Mouse (Mus musculus) Patski (cell line): ENCODE results near the gene Ell3. TPM values are rescaled to one million over a fixed set of nuclear protein-coding genes. Genes with fewer than 3 reads are reported as not detected.
"Not testable (repeated sequence)": the region's sequence is repeated elsewhere in the genome, so short reads cannot be mapped to it uniquely, and the experiment has no call there.

Experiments used
- ATAC-seq: fragments of 100-300 bp; one replicate; pipeline ENCODE4 v1.8.0; 2021
- CTCF ChIA-PET: fragments of 350-600 bp; sonication (Branson Sonifier 250); formaldehyde crosslinking; loops from one replicate; lab custom pipeline; 2022; ENCODE audit warnings: inconsistent platforms; lab: Charles Lee
- POLR2A ChIA-PET: fragments of 350-600 bp; sonication (Branson Sonifier 250); formaldehyde crosslinking; loops from one replicate; lab custom pipeline; 2022; ENCODE audit warnings: antibody characterized with exemption, inconsistent platforms; lab: Charles Lee
- DNase-seq: peaks from one replicate; pipeline ENCODE4 v3.0.0-alpha.2; 2011; ENCODE audit warnings: low read depth, low spot score
- H3K27me3 ChIP-seq: fragments of 371-371 bp; one replicate; pipeline ENCODE4 v1.5.1; 2021
- CTCF ChIP-seq: fragments of 100-300 bp; IDR thresholded peaks from one replicate; pipeline ENCODE4 v1.5.1; 2021
- in situ Hi-C: fragments of 300-500 bp; cut with MboI; formaldehyde crosslinking; loops from 3 replicates; pipeline ENCODE4 v1.11.1; 2018; ENCODE audit warnings: low pct_unique_long_range_greater_than_20kb, mixed read lengths
- polyA plus RNA-seq: library from polyadenylated mRNA; unstranded; gene quantifications from one replicate; pipeline ENCODE4 v1.2.3, GENCODE M21; 2021

Gene Ell3
- polyA plus RNA-seq, result 1.6 TPM

DNA sequence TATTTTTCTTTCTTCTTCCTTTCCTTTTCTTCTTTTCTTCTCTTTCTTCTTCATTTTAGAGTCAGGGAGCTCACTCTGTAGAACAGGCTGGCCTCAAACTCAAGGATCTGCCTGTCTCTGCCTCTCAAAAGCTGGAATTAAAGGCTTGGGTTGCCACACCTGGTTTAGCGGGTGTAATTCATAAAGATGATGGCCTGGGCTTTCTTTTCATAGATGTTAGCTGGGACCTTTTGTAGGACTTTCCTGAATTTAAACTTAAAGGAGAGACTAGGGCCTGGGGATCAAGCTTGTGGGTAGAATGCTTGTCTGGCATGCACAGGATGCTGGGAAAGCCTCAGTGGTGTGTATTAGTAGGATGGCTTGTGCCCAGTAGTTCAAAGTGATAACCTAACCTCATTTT is at the start of gene Ell3:
Gene Ell3, minus strand, starts transcription at position 101 of the 400 bp plus-strand sequence.
- DNase-seq, result no peak
- POLR2A ChIA-PET, result interaction anchor here (0.6 kb wide), 1 partner anchor 9 kb away, joined by 4 read pairs; no protein-coding TSS in a partner anchor
- CTCF ChIA-PET, result interaction anchor here (1.1 kb wide), 1 partner anchor 15 kb away, joined by 4 read pairs; no protein-coding TSS in a partner anchor
- ATAC-seq, result no peak
- in situ Hi-C loops, result no loop called here
- no peaks in the 10 kb centered on the region for H3K27me3 ChIP-seq
- TF ChIP-seq CTCF, result no peak

DNA sequence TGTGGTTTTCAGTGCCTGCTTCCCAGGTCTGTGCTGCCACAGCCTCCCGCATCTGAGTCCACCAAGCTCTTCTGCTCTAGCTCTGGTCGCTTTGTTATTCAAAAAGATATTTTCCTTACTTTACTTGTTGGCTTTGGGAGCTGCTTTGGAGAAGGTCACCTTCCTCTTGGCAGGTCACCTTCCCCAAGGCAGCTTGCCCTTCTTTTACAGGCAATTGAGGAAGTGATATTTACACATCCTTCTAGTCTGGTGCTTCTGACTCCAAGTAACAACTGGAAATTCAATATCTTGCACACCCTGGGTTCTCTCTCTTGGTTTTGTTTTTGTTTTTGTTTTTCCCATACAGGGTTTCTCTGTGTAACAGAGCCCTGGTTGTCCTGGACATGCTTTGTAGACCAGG is 40.3 kb upstream of the Ell3 start:
- in situ Hi-C loops, CTCF ChIA-PET, H3K27me3 ChIP-seq, POLR2A ChIA-PET, DNase-seq, ATAC-seq: not testable (repeated sequence)

DNA sequence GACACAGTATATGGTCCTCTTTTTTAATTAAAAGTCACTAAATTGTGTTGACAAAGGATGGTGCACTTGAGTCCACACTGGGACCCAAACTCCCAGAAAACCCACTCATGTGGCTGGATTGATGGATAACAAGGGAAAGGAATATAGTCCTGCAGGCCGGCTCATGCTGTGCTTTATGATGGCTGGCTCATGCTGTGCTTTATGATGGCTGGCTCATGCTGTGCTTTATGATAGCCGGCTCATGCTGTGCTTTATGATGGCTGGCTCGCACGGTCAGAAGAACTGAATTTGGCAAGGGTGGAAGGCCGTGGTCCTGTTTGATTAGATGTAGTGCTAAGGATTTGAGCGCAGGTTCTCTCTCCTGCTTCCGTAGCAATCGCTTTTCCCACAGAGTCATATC is 39.5 kb upstream of the Ell3 start:
- in situ Hi-C loops, result no loop called here
- H3K27me3 ChIP-seq, result no peaks in the 10 kb centered on the region
- ATAC-seq, result no peak
- ChIA-PET CTCF (interaction anchor here (1.5 kb wide), 1 partner anchor 8 kb away, joined by 3 read pairs; no protein-coding TSS in a partner anchor), POLR2A (interaction anchor here (0.6 kb wide), 1 partner anchor 1158 kb away, joined by 3 read pairs; no protein-coding TSS in a partner anchor)
- no peak for TF ChIP-seq CTCF
- no peak for DNase-seq

DNA sequence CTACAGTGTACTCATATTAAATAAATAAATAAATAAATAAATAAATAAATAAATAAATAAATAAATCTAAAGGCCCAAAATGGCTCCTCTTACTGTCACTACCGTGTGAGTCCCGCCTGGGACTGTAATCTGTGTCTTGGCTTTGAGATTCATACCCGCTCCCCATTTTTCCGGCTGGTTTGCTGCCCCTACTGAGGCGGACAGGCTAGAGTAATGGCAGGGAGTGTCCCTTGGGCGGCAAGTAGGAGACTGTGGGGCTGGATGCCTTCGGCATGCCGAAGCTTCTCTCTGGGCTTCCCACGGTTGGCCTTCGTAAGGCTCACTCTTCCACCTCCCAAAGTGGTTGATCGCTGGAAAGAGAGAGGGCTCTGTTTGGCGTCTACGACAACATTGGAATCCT is 36.8 kb upstream of the Ell3 start:
- POLR2A ChIA-PET, DNase-seq, ATAC-seq, H3K27me3 ChIP-seq, in situ Hi-C loops: not testable (repeated sequence)
- CTCF ChIA-PET, result interaction anchor here (0.6 to 1.0 kb wide), 2 partner anchors 22 to 46 kb away, joined by 3 to 4 read pairs; no protein-coding TSS in a partner anchor

DNA sequence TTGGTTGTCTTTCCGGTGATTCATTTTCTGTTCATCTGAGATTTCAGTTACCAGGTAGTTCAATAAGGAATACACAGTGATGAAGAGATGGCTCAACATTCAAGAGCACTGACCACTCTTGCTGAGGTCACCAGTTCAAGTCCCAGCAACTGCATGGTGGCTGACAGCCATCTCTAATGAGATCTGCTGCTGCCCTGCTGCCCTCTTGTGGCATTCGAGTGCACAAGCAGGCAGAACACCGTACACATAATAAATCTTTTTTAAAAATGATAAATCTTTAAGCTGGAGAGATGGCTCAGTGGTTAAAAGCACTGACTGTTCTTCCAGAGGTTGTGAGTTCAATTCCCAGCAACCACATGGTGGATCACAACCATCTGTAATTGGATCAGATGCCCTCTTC is 36.4 kb upstream of the Ell3 start:
- in situ Hi-C loops, result no loop called here
- H3K27me3 ChIP-seq, result no peaks in the 10 kb centered on the region
- ChIA-PET POLR2A (no interaction called here), CTCF (interaction anchor here (0.6 to 1.0 kb wide), 2 partner anchors 22 to 46 kb away, joined by 3 to 4 read pairs; no protein-coding TSS in a partner anchor)
- peak; percentile 83 for TF ChIP-seq CTCF
- DNase-seq (no peak), ATAC-seq (no peak)

DNA sequence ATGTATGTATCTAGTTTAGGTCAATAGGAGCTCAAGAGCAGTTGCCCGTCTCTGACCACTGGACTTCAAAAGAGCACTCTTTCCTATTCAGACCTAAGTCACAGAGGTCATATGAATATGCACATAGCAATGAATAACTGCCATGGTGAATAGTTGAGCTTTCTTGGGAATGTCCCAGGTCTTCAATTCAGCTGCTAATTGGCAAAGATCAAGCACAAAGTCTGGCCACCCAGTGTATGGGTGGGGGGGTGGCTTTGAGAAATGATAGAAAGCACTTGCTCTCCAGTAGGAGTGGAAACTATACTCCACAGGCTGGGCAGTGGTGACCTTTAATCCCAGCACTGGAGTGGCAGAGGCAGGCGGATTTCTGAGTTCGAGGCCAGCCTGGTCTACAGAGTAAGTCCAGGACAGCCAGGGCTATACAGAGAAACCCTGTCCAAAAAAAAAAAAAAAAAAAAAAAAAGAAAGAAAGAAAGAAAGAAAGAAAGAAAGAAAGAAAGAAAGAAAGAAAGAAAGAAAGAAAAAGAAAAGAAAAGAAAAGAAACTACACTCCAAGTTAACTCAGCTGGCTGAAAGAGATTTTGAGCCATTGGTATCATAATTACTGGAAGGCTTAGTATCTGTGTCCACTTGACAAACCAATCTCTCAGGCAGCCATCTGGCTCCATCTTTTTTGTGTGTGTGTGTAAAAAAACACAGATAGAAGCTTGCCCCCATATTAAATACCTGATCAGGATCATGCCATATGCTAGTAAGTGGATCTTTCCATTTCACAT is 33.6 kb upstream of the Ell3 start:
- DNase-seq, result no peak
- ATAC-seq, result no peak
- TF ChIP-seq CTCF, result no peak

DNA sequence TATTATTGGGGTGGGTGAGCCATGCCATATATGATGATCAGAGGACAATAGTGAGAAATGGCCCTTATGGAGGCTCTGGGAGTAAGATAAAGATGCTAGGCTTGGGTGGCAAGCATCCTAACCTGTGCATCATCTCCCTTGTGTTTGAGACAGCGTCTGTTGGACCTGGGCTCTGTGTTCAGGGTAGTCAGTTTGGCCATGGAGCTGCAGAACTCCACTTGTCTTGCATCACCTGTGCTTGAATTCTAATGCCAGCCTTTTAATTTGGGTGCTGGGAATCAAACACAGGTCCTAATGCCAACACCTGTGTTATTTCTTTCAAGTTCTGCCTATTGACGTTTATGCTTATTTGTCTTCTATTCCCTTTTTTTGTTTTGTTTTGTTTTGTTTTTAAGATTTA is 31.2 kb upstream of the Ell3 start:
- DNase-seq, ATAC-seq, H3K27me3 ChIP-seq, POLR2A ChIA-PET, CTCF ChIA-PET: not testable (repeated sequence)
- in situ Hi-C loops, result loop anchor here (5.0 kb wide), 1 partner anchor 68 kb away; no protein-coding TSS in a partner anchor

More for the DNA sequence above, 33.6 kb upstream of the Ell3 start:
- in situ Hi-C loops, result loop anchor here (5.0 kb wide), 1 partner anchor 70 kb away; no protein-coding TSS in a partner anchor
- POLR2A ChIA-PET, result no interaction called here
- H3K27me3 ChIP-seq, result no peaks in the 10 kb centered on the region
- CTCF ChIA-PET, result no interaction called here

DNA sequence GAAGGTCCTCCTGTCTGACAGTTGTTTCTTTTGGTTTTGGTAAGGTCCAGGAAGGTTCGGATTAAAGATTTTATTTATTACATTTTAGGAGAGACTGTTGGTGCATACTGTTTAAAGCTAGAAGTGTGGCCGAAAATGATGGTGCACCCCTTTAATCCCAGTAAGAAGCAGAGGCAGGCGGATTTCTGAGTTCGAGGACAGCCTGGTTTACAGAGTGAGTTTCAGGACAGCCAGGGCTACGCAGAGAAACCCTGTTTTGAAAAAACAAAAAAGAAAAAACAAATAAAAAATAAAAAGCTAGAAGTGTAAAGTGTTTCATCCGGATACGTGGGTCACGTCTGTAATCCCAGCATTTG is 30.1 kb upstream of the Ell3 start:
- peak; percentile 26 for ATAC-seq
- POLR2A ChIA-PET, result interaction anchor here (0.7 to 1.4 kb wide), 3 partner anchors 60 to 185 kb away, joined by 3 to 5 read pairs (median 4); partner anchors contain the start of genes Catsper2, Map1a and Pdia3
- in situ Hi-C loops, result no loop called here

DNA sequence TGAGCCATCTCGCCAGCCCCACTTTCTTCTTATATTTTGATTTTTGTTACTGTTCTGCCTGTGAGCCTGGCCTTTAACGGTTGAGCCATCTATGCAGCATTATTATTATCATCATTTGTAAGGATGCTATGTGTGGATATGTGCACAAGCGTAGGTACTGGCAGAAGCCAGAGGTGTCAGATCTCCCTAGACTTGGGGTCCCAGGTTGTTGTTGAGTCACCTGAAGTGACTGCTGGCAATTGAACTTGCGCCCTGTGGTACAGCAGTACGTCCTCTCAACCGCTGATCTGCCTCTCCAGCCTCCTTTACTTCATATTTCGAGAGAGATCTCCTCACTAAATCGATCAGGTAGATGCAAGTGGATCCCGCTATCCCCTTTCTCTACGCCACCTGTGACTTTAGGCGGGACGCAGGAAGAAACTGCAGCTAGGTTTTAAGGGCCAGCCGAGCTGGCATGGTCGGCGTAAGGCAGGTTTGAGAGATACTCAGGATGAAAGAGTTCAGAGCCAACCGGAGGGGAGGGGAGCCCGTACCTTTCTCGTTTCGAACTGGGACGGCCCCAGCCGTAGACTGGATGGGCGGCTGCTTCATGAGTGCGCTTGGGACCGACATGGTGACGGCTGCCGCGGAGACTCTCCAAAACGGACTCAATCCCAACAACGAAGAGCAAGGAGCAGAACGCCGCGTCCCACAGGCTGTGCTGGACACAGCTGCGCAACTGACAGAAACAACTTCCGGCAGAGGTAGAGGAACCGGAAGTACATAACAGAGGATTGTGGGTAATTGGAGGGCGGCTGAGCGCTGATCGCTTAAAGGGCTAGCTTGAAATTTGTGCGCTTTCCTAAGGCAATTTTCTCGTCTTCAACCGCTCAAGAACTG is 29.5 kb upstream of the Ell3 start, which contains the start of gene Mfap1b:
Gene Mfap1b, minus strand, starts transcription at position 767 of the 879 bp plus-strand sequence.
- POLR2A ChIA-PET, result interaction anchor here (0.7 to 1.4 kb wide), 3 partner anchors 60 to 184 kb away, joined by 3 to 5 read pairs (median 4); partner anchors contain the start of genes Catsper2, Map1a and Pdia3
- CTCF ChIA-PET, DNase-seq, H3K27me3 ChIP-seq, in situ Hi-C loops: not testable (repeated sequence)
- ATAC-seq, result peak; percentile 89

More for the DNA sequence above, 30.1 kb upstream of the Ell3 start:
- CTCF ChIA-PET, result no interaction called here
- H3K27me3 ChIP-seq, result no peaks in the 10 kb centered on the region
- no peak for TF ChIP-seq CTCF
- no peak for DNase-seq

DNA sequence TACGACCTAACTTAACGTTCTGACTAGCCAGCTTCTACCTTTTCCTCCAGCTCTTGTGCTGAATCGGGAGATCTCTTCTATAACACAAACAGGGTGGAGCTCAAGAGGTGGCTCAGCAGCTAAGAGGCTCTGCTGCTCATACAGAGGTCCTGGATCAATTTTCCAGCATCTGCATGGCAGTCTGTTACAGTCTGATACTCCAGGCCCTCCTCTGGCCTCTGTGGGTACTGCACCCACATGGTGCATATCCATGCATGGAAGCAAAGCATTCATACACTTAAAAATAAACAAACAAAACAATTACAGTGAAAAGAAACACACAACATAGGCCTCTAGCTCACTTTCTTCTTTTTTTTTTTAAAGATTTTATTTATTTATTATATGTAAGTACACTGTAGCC is 28.7 kb upstream of the Ell3 start:
- DNase-seq, in situ Hi-C loops, H3K27me3 ChIP-seq, ATAC-seq, CTCF ChIA-PET: not testable (repeated sequence)
- POLR2A ChIA-PET, result interaction anchor here (0.6 to 0.7 kb wide), 3 partner anchors 34 to 51 kb away, joined by 3 to 4 read pairs (median 3); no protein-coding TSS in a partner anchor

DNA sequence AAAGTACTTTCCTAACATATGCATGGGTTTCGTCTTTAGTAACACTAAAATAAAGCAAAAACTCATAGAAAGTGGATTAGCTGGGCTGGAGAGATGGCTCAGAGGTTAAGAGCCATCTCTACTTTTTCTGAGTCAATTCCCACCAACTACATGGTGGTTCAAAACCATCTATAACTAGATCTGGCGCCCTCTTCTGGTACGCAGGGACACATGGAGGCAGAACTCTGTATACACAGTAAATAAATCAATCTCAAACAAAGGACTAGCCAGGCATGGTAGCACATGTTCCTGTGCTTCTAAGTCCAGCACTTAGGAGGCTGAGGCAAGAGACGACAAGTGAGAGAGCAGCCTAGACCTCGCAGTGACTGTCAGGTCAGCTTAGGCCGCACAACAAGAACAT is 24.9 kb upstream of the Ell3 start:
- DNase-seq, H3K27me3 ChIP-seq, ATAC-seq, in situ Hi-C loops, CTCF ChIA-PET, POLR2A ChIA-PET: not testable (repeated sequence)
